Mouse (Mus musculus): ENCODE measurements at regions not wholly inside any gene's neighbourhood (a gene's known extent, or its start where the extent isn't known, plus 50 kb on each side); places are given as distances from the start of the nearest gene placed in this dataset.

GRCm38 (mm10) chr1:6059090-6059489 is 1251.4 kb downstream of the Gm37988 start:
- DNase-seq, result no peak

GRCm38 (mm10) chr1:6076543-6076942 is 1268.9 kb downstream of the Gm37988 start:
- no peak for DNase-seq

GRCm38 (mm10) chr1:6081876-6082275 is 1274.2 kb downstream of the Gm37988 start:
- DNase-seq, result no peak

GRCm38 (mm10) chr1:6094162-6094934 is 1286.7 kb downstream of the Gm37988 start:
- DNase-seq, result no peak

- no peak for DNase-seq
These were observed 1309.9 kb downstream of the Gm37988 start for GRCm38 (mm10) chr1:6117557-6117956.

GRCm38 (mm10) chr1:6135066-6135465 is 1327.4 kb downstream of the Gm37988 start:
- peak in 1 of 2 experiments; percentile 5 for DNase-seq

- no peak for DNase-seq
These were observed 1332.6 kb downstream of the Gm37988 start for GRCm38 (mm10) chr1:6140245-6140644.

- DNase-seq, result no peak
These were observed 1335.1 kb downstream of the Gm37988 start for GRCm38 (mm10) chr1:6142816-6143215.

GRCm38 (mm10) chr1:6143891-6144290 is 1336.2 kb downstream of the Gm37988 start:
- no peak for DNase-seq

GRCm38 (mm10) chr1:6152436-6152835 is 1344.7 kb downstream of the Gm37988 start:
- no peak for DNase-seq
